Mouse (Mus musculus) heart, embryonic 11.5 days (tissue): ENCODE measurements around the gene Sec24c. TPM values are rescaled to one million over a fixed set of nuclear protein-coding genes. Genes with fewer than 3 reads are reported as not detected.
"Not testable (repeated sequence)": the region's sequence is repeated elsewhere in the genome, so short reads cannot be mapped to it uniquely, and the experiment has no call there.

Experiments used
- ATAC-seq: fragments of 200-750 bp; cut with Nextera tagmentation; replicated peaks from 2 replicates; pipeline ENCODE4 v1.8.0; 2017; ENCODE audit warnings: moderate library complexity; ENCODE audit not compliant: insufficient number of reproducible peaks, low FRiP score, low TSS enrichment
- H3K27ac ChIP-seq: fragments of 300-500 bp; sonication (generic); 2 replicates; pipeline ENCODE4 v1.5.1; 2014; ENCODE audit warnings: mild to moderate bottlenecking, low read depth, low read length
- H3K27me3 ChIP-seq: fragments of 300-500 bp; sonication (generic); 2 replicates; pipeline ENCODE4 v1.6.1; 2014; ENCODE audit warnings: mild to moderate bottlenecking, low read length, mixed read lengths; ENCODE audit not compliant: control insufficient read depth, insufficient read depth
- H3K36me3 ChIP-seq: fragments of 300-500 bp; sonication (generic); 2 replicates; pipeline ENCODE4 v1.6.1; 2014; ENCODE audit warnings: mild to moderate bottlenecking, low read length, moderate library complexity, mixed read lengths; ENCODE audit not compliant: control insufficient read depth, insufficient read depth
- H3K4me1 ChIP-seq: fragments of 300-500 bp; sonication (generic); 2 replicates; pipeline ENCODE4 v1.6.1; 2014; ENCODE audit warnings: low read length; ENCODE audit not compliant: control insufficient read depth, insufficient read depth
- H3K4me2 ChIP-seq: fragments of 300-500 bp; sonication (generic); 2 replicates; pipeline ENCODE4 v1.6.1; 2014; ENCODE audit warnings: mild to moderate bottlenecking, moderate library complexity
- H3K4me3 ChIP-seq: fragments of 300-500 bp; sonication (generic); 2 replicates; pipeline ENCODE4 v1.5.1; 2014; ENCODE audit warnings: low read depth, low read length
- H3K9ac ChIP-seq: fragments of 300-500 bp; sonication (generic); 2 replicates; pipeline ENCODE4 v1.6.1; 2014; ENCODE audit warnings: mild to moderate bottlenecking, low read depth, low read length, moderate library complexity
- H3K9me3 ChIP-seq: fragments of 300-500 bp; sonication (generic); replicated peaks from 2 replicates; pipeline ENCODE4 v1.6.1; 2016; ENCODE audit warnings: low read length; ENCODE audit not compliant: control insufficient read depth
- WGBS: fragments of 180-500 bp; shearing (Covaris S2); extraction: QIAGEN DNeasy Blood & Tissue Kit; methylation state at CpG from one replicate; pipeline ENCODE4 v1.1.7; 2014; ENCODE audit not compliant: insufficient replicate concordance; 5-methylcytosine and 5-hydroxymethylcytosine counted together
- polyA plus RNA-seq: library from polyadenylated mRNA; unstranded; fragments of >200 nt; fragmentation: Nextera tagmentation; extraction: Ambion mirVana; gene quantifications from 2 replicates; pipeline ENCODE4 v1.2.1, GENCODE M21; 2014

Sec24c gene
- polyA plus RNA-seq, 1 experiment from 2014 or later = 78.1 TPM

DNA sequence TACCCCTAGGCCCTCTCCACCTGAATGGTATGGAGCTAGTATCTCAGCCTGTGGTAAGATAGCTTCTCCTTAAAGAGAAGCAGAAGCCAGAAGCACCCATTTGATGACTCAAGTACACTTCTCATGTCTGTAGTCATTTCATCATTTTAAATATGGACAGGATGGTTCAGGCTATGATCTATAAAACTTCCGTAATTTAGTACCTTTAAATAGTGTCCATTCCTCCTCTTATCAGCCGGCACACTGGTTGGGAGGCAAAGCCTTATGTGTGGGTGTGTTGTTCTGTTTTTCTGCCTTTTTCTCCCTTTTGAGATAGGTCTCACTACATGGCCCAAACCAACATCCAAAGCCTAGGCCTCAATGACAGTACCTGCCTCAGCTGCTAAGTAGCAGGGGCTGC lies 24.4 kb downstream of the Sec24c start:
- no peak for ATAC-seq
- H3K36me3 ChIP-seq = peaks cover 4% of the 10 kb centered on the region; the same call in 1 of the 2 replicates
- no peaks in the 10 kb centered on the region for H3K27me3 ChIP-seq
- H3K27ac ChIP-seq = no peak overlapping the region
- H3K9ac ChIP-seq = no peak overlapping the region
- WGBS = 74% methylated on average over 2 of the region's 2 CpGs
- H3K9me3 ChIP-seq = no peaks in the 10 kb centered on the region
- H3K4me1 ChIP-seq = peaks cover 39% of the 10 kb centered on the region
- H3K4me2 ChIP-seq = no peak overlapping the region
- H3K4me3 ChIP-seq = no peak overlapping the region

- peaks cover 5% of the 10 kb centered on the region; the same call in 1 of the 2 replicates for H3K36me3 ChIP-seq
- 88% methylated on average over 3 of the region's 3 CpGs for WGBS
Observed at GRCm38 (mm10) chr14:20700362-20700761, 26.3 kb downstream of the Sec24c start.

DNA sequence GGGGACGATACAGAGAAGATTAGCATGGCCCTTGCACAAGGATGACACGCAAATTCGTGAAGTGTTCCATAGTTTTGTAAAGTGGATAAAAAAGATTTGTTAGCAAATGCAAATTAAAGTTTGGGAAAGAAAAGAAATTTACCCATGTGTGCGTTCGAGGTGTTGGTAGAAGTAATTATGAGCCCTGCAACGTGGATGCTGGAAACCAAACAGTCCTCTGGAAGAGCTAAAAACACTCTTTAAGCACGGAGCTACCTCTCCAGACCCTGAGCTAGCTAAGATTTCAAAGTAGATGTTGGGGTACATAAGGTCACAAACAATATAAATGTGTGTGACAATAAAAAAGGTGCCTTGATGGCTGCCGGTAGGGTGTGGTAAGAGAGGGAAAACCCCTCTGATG lies 27.4 kb downstream of the Sec24c start:
- no peaks in the 10 kb centered on the region for H3K9me3 ChIP-seq
- no peak for ATAC-seq
- no peak overlapping the region; the same call in 1 of the 2 replicates for H3K27ac ChIP-seq
- H3K4me1 ChIP-seq = peaks cover 24% of the 10 kb centered on the region
- peak overlapping the region; percentile 96 for H3K9ac ChIP-seq
- 80% methylated on average over 8 of the region's 8 CpGs for WGBS
- H3K27me3 ChIP-seq = no peaks in the 10 kb centered on the region
- peak overlapping the region; percentile 63 for H3K4me2 ChIP-seq
- H3K4me3 ChIP-seq = peak overlapping the region; percentile 81
- H3K36me3 ChIP-seq = peaks cover 5% of the 10 kb centered on the region; the same call in 1 of the 2 replicates

More at GRCm38 (mm10) chr14:20700362-20700761, 26.3 kb downstream of the Sec24c start:
- Histone ChIP-seq H3K27ac (no peak overlapping the region), H3K27me3 (no peaks in the 10 kb centered on the region), H3K4me3 (no peak overlapping the region), H3K4me1 (peaks cover 32% of the 10 kb centered on the region), H3K4me2 (no peak overlapping the region), H3K9me3 (no peaks in the 10 kb centered on the region), H3K9ac (no peak overlapping the region)
- ATAC-seq = no peak

- H3K27ac ChIP-seq = peak overlapping the region; percentile 87
- ATAC-seq = no peak
- no peaks in the 10 kb centered on the region for H3K9me3 ChIP-seq
- H3K27me3 ChIP-seq = no peaks in the 10 kb centered on the region
- 8% methylated on average over 15 of the region's 15 CpGs for WGBS
- peaks cover 19% of the 10 kb centered on the region; the same call in 1 of the 2 replicates for H3K4me1 ChIP-seq
- peak overlapping the region; percentile 81 for H3K4me3 ChIP-seq
- peak overlapping the region; percentile 63 for H3K4me2 ChIP-seq
- peak overlapping the region; percentile 96 for H3K9ac ChIP-seq
- peaks cover 5% of the 10 kb centered on the region; the same call in 1 of the 2 replicates for H3K36me3 ChIP-seq
Observed at GRCm38 (mm10) chr14:20702096-20702740, 28.1 kb downstream of the Sec24c start.

GRCm38 (mm10) chr14:20702741-20703381 lies 28.8 kb downstream of the Sec24c start, which contains the start of gene Chchd1:
Gene Chchd1 (plus strand): TSS chr14:20703006.
- H3K4me2 ChIP-seq = peak within 1 kb of the TSS; percentile 63
- peaks cover 14% of the 10 kb centered on the region; the same call in 1 of the 2 replicates for H3K4me1 ChIP-seq
- H3K4me3 ChIP-seq = peak within 1 kb of the TSS; percentile 81
- H3K9ac ChIP-seq = peak within 1 kb of the TSS; percentile 96
- H3K9me3 ChIP-seq = no peaks in the 10 kb centered on the region
- WGBS = under 1% methylated on average over 61 of the region's 61 CpGs
- ATAC-seq = peak; percentile 79
- no peaks in the 10 kb centered on the region for H3K27me3 ChIP-seq
- H3K36me3 ChIP-seq = peaks cover 5% of the 10 kb centered on the region; the same call in 1 of the 2 replicates
- peak within 1 kb of the TSS; percentile 87 for H3K27ac ChIP-seq

DNA sequence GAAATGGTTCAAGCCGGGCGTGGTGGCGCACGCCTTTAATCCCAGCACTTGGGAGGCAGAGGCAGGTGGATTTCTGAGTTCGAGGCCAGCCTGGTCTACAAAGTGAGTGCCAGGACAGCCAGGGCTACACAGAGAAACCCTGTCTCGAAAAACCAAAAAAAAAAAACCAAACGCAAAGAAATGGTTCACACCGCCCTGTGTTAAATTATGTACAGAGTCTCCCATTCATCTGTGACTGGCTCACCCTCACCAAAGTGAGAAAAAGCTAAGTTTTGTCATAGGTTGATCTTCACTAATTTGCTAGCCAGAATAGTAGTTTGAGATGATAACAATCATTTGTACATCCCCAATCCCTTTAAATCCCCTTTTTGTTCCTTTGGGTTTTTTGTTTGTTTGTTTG lies 29.4 kb downstream of the Sec24c start:
- H3K9ac ChIP-seq = peak overlapping the region; percentile 96
- 8% methylated on average over 8 of the region's 8 CpGs for WGBS
- peak overlapping the region; percentile 87 for H3K27ac ChIP-seq
- peak overlapping the region; percentile 81 for H3K4me3 ChIP-seq
- peak overlapping the region; percentile 63 for H3K4me2 ChIP-seq
- H3K4me1 ChIP-seq = peaks cover 11% of the 10 kb centered on the region
- H3K36me3 ChIP-seq, ATAC-seq, H3K9me3 ChIP-seq, H3K27me3 ChIP-seq: not testable (repeated sequence)

- Histone ChIP-seq H3K27me3 (no peaks in the 10 kb centered on the region), H3K4me1 (peaks cover 11% of the 10 kb centered on the region), H3K27ac (peak within 1 kb of the TSS; percentile 88), H3K36me3 (peaks cover 15% of the 10 kb centered on the region), H3K4me2 (peak within 1 kb of the TSS; percentile 85), H3K9ac (peak within 1 kb of the TSS; percentile 99), H3K4me3 (peak within 1 kb of the TSS; percentile 99), H3K9me3 (no peaks in the 10 kb centered on the region)
- peak; percentile 89 for ATAC-seq
- WGBS = under 1% methylated on average over 74 of the region's 80 CpGs
Observed at GRCm38 (mm10) chr14:20707201-20708190, 33.4 kb downstream of the Sec24c start, which contains the start of gene Zswim8. Gene Zswim8 (plus strand): TSS chr14:20707552.

DNA sequence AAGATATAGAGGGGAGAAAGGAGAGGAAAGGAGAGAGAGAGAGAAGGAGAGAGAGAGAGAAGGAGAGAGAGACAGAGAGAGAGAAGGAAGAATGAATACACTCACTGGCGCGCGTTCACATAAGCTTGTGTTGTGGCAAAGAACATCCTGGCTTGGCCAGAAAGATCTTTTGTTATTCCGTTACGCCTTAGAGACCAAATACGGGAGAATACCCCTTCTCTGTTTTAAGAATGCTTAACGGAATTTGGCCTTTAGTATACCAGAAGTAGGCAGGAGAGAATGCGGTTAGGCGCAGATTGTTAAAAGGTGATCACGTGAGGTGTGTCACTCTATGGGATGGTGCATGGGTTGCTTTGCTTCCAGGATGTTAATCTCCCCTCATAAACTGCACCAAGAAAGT lies 34.1 kb downstream of the Sec24c start:
- H3K4me3 ChIP-seq = peak overlapping the region; percentile 99
- no peak for ATAC-seq
- no peaks in the 10 kb centered on the region for H3K9me3 ChIP-seq
- H3K4me1 ChIP-seq = peaks cover 17% of the 10 kb centered on the region
- H3K36me3 ChIP-seq = peaks cover 20% of the 10 kb centered on the region
- peak overlapping the region; percentile 99 for H3K9ac ChIP-seq
- peak overlapping the region; percentile 88; the same call in 1 of the 2 replicates for H3K27ac ChIP-seq
- WGBS = 14% methylated on average over 10 of the region's 10 CpGs
- H3K4me2 ChIP-seq = peak overlapping the region; percentile 85
- H3K27me3 ChIP-seq = no peaks in the 10 kb centered on the region
